Mouse (Mus musculus) right cerebral cortex, adult 2 months (tissue): Measurements from ENCODE around the gene Rdh12.
A peak's percentile ranks its signal among the peaks of the same experiment; 100 is the strongest.

Source experiments
- DNase-seq, 2 experiments: peaks; one replicate each; pipeline ENCODE4 v3.0.0; 2021 to 2022; ENCODE audit warnings: low spot score in 2 of 2

The Rdh12 gene

DNA sequence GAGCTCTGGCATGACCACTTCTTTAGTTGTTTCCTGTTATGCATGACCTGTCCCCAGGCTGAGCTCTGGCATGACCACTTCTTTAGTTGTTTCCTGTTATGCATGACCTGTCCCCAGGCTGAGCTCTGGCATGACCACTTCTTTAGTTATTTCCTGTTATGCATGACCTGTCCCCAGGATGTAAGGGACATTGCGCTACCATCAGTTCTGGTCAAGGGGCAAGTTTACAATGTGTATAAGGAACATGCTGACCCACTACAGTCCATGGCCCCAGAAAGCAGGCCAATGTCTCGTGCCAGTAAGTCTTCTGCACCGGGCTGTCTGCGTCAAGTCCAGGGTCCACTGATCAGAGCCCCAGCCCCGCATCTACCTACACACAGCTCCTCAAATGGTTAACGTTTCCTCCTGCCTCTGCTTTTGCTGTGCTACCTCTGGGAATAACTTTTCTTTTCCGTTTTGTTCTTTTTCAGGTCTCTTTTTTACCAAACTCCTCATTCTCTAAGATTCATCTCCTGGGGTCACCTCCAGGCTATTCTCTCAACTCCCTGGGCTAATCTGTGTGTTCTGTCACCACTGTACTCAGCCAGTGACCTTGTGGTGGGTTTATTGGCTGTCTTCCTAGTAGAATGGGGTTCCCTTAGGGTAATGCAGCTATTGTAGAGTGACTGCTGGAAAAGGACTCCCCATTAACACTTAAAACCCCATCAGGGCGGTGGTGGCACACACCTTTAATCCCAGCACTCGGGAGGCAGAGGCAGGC lies 44.8 kb downstream of the Rdh12 start:
- no peak for DNase-seq

DNA sequence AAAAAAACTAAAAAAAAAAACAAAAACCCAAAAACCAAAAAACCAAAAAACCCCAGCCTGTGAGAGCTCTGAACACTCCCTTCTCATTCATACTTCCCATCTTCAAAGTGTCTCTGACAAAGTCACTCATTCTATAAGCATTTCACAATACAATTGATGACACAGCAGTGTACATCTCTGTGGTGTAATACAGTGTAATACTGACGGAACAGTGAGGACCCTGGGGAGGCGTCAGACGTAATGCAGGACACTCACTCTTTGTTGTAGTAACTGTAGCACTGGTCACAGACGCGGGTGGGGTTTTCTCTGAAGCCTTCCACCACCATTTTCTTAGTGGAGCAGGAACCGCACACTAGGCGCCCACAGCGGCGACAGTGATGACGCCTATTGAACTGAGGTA lies 46.3 kb downstream of the Rdh12 start:
- DNase-seq = no peak

DNA sequence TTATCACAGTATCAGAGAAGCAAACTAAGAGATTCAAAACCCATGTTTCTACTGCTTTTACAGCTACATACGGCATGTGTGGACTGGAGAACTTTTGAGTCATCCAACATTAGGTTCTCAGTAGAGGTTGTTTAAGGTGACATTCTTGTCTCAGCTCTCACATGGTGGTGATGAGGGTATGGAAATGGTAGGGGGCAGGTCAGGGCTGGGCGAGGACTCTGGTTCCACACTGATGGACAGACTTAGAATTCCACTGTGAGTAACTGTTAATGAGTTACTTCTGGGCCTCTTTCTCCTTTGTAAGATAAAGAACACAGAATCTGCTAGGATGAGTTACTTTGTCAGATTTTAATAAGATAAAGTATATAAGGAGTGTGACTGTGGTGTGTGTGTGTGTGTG lies 51.4 kb downstream of the Rdh12 start:
- DNase-seq = no peak

DNA sequence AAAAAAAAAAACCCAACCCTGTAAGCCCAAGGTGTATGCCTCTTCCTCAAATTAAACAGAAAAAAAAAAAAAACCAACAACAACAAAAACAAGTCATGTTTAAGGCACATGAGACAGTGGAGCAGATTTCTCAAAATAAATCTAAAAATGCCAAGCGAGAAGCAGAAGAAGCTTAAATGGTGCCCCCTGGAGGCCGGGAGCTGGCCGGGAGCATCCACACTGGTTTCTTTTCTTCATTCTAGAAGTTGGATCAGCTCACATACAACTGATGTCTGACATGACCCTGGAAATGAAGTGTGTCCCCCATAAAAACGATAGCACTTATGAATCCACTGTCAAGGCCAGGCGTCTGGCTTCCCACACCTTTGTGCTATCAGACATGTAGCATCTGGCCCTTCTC lies 52.3 kb downstream of the Rdh12 start:
- DNase-seq = peak; percentile 40 to 41
